Mouse (Mus musculus) testis, adult 2 months (tissue): ENCODE data around the gene Cnga1. TPM values are rescaled to one million over a fixed set of nuclear protein-coding genes. Genes with fewer than 3 reads are reported as not detected.

Experiments
- H3K27ac ChIP-seq: fragments of 200-500 bp; 2 replicates; pipeline ENCODE4 v1.5.1; 2012; ENCODE audit warnings: low read depth, low read length; ENCODE audit not compliant: control insufficient read depth, insufficient read depth
- H3K27me3 ChIP-seq: fragments of 200-500 bp; 2 replicates; pipeline ENCODE4 v1.6.1; 2012; ENCODE audit warnings: mild to moderate bottlenecking, low read length, moderate library complexity; ENCODE audit not compliant: control insufficient read depth, insufficient read depth
- H3K36me3 ChIP-seq: fragments of 200-500 bp; 2 replicates; pipeline ENCODE4 v1.6.1; 2012; ENCODE audit warnings: mild to moderate bottlenecking, low read length; ENCODE audit not compliant: control insufficient read depth, insufficient read depth
- H3K4me1 ChIP-seq: fragments of 200-500 bp; 2 replicates; pipeline ENCODE4 v1.6.1; 2012; ENCODE audit warnings: low read length; ENCODE audit not compliant: control insufficient read depth, insufficient read depth
- H3K4me3 ChIP-seq: fragments of 200-500 bp; 2 replicates; pipeline ENCODE4 v1.5.1; 2012; ENCODE audit warnings: low read depth, mild to moderate bottlenecking, low read length, moderate library complexity, mixed read lengths; ENCODE audit not compliant: control insufficient read depth
- CTCF ChIP-seq: fragments of 200-500 bp; IDR thresholded peaks from 2 replicates; pipeline ENCODE4 v1.5.1; 2012; ENCODE audit warnings: low read depth, mild to moderate bottlenecking, inconsistent platforms, low read length, moderate library complexity; ENCODE audit not compliant: control insufficient read depth, insufficient read depth, insufficient replicate concordance
- POLR2A ChIP-seq: fragments of 200-500 bp; IDR thresholded peaks from 2 replicates; pipeline ENCODE4 v1.6.1; 2012; ENCODE audit warnings: low read depth, mild to moderate bottlenecking, inconsistent platforms, low read length, moderate library complexity; ENCODE audit not compliant: control insufficient read depth
- polyA plus RNA-seq: library from polyadenylated mRNA; depleted of rRNA; stranded (reverse); fragments of >200 nt; gene quantifications from 2 replicates; pipeline ENCODE4 v1.2.3, GENCODE M21; 2012

The Cnga1 gene
- polyA plus RNA-seq, 1 experiment = 0.35 TPM

DNA sequence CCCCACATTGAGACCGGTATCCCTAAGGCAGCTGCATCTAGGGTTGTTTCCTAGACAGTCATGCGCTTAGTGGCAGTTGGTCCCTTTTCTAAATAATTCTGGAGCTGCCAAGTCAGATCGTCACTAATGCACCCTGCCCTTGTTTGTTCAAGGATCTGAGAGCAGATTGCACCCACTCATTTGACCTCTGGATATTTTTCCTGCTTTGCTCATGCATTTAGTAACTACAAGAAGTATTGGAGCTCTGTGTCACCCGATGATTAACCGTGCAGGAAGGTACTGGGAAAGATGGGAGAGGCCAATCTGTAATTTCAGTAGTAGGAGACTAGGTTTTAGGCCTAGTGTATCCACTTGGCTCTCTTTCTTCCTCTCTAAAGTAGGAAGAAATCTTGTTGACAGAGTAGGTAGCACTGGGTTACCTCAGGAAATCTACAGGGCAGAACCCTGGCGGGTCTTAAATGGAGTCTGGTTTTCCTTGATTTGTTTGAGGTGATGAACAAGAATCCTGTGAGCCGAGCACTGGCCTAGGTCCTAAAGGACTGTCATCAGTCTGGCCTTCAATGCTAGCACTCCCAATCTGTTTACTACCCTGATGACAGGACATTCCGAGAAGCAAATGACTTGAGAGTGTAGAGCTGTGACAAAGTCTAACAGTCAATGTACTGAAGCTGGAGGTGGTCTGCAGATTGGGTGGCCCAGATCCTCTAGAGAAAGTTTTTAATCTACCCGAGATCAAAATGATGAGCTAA lies 5.1 kb upstream of the Cnga1 start:
- peaks cover 12% of the 10 kb centered on the region for H3K4me1 ChIP-seq
- H3K27me3 ChIP-seq = no peaks in the 10 kb centered on the region
- no peaks in the 10 kb centered on the region for H3K36me3 ChIP-seq
- no peak overlapping the region for H3K4me3 ChIP-seq
- TF ChIP-seq CTCF = no peak
- no peak for TF ChIP-seq POLR2A
- no peak overlapping the region for H3K27ac ChIP-seq

DNA sequence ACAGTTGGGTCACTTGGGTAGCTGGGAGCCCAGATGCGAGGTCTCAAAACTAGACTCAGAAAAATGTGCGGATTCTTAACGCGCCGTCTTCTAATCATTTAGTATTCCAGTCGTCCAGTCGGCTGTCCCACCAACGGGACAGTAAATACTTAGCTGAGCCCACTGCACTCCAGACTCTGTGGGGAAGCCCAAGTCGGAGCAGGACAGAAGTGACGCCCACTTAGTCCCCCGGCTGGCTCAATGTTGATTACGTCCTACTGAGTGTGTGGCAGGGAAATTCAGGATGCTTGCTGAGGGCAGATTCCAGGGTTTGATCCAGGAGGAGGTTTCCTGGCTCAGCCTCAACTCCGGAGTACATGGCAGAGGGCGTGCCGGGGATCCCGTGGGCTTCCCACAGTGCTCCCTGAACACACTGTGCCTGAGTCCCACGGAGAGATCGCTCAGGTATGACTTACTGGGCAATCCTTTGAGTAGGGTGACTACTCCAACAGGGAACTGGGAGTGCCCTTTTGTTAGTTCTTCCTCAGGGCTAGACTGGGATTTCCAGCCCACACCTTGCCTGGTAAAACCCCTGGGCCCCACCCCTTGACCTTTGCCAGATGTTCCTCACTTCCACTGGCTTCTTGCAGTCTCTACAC lies 4.0 kb upstream of the Cnga1 start:
- TF ChIP-seq POLR2A (no peak), CTCF (no peak)
- Histone ChIP-seq H3K36me3 (no peaks in the 10 kb centered on the region), H3K27me3 (no peaks in the 10 kb centered on the region), H3K4me1 (peaks cover 12% of the 10 kb centered on the region), H3K4me3 (peak overlapping the region; percentile 87), H3K27ac (no peak overlapping the region)

GRCm38 (mm10) chr5:72647418-72647907 lies 3.4 kb upstream of the Cnga1 start, which contains the start of gene Nipal1:
TSS of gene Nipal1 (plus strand) at chr5:72647795.
- H3K4me3 ChIP-seq = peak within 1 kb of the TSS; percentile 87
- no peaks in the 10 kb centered on the region for H3K36me3 ChIP-seq
- TF ChIP-seq POLR2A (no peak), CTCF (no peak)
- no peaks in the 10 kb centered on the region for H3K27me3 ChIP-seq
- H3K4me1 ChIP-seq = peaks cover 12% of the 10 kb centered on the region
- H3K27ac ChIP-seq = no peak within 1 kb of the TSS

DNA sequence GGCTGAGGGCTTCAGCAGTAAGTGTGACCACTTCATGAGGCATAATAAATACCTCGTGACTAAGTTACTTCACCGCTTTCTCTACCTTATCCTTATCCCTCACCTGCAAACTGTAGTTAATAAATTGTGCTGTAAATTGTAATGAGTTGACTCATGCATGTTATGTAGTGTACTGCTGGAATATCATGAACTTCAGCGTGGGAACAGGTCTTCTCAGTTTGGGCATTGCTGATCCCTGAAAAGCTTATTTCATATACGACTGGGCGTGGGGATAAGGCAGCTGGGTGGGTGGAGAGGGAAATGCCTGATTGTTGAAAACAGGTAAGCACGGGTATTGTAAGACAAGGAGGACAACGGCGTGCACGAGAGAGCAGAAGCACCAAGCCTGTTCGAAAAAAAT lies 2.9 kb upstream of the Cnga1 start:
- H3K27me3 ChIP-seq = no peaks in the 10 kb centered on the region
- H3K36me3 ChIP-seq = no peaks in the 10 kb centered on the region
- peaks cover 12% of the 10 kb centered on the region for H3K4me1 ChIP-seq
- TF ChIP-seq POLR2A = no peak
- TF ChIP-seq CTCF = no peak
- H3K27ac ChIP-seq = no peak overlapping the region
- H3K4me3 ChIP-seq = peak overlapping the region; percentile 87

GRCm38 (mm10) chr5:72646131-72646530 lies 2.1 kb upstream of the Cnga1 start:
- H3K27me3 ChIP-seq = no peaks in the 10 kb centered on the region
- H3K4me1 ChIP-seq = peaks cover 12% of the 10 kb centered on the region
- H3K4me3 ChIP-seq = no peak overlapping the region
- TF ChIP-seq POLR2A (no peak), CTCF (peak; percentile 42; the same call in 1 of the 2 replicates)
- no peak overlapping the region for H3K27ac ChIP-seq
- H3K36me3 ChIP-seq = no peaks in the 10 kb centered on the region

GRCm38 (mm10) chr5:72643655-72644054 lies 420 bp downstream of the Cnga1 start:
- Histone ChIP-seq H3K36me3 (no peaks in the 10 kb centered on the region), H3K27me3 (no peaks in the 10 kb centered on the region), H3K27ac (no peak overlapping the region), H3K4me1 (peaks cover 12% of the 10 kb centered on the region), H3K4me3 (no peak overlapping the region)
- TF ChIP-seq POLR2A (no peak), CTCF (no peak)

DNA sequence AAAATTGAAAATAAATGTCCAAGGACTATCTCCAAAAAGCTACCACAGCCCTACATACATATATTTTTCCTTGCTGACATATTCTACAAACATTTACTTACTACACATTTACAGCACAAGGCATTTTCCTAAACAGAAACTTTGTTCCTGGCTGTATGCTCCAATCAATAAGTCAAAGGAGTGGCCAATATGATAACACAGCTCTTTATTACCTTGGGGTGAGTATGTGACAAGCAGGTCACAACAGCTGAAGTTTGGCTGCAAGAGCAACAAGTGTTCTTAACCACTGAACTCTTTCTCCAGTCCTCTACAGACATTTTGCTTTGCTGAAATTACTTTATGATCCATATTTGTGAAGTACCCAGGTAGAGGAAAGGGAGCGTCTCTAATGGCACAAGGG lies 4.0 kb downstream of the Cnga1 start:
- Histone ChIP-seq H3K4me3 (no peak overlapping the region), H3K27me3 (no peaks in the 10 kb centered on the region), H3K36me3 (no peaks in the 10 kb centered on the region), H3K27ac (no peak overlapping the region), H3K4me1 (no peaks in the 10 kb centered on the region)
- TF ChIP-seq CTCF (no peak), POLR2A (no peak)
